Mouse (Mus musculus) kidney, embryonic 15.5 days (tissue): ENCODE measurements around the gene Shisa6. TPM values are rescaled to one million over a fixed set of nuclear protein-coding genes. Genes with fewer than 3 reads are reported as not detected.

ENCODE experiments used
- ATAC-seq: fragments of 200-750 bp; cut with Nextera tagmentation; replicated peaks from 2 replicates; pipeline ENCODE4 v1.8.0; 2017; ENCODE audit warnings: moderate TSS enrichment; ENCODE audit not compliant: low FRiP score
- H3K27ac ChIP-seq: fragments of 300-500 bp; sonication (generic); 2 replicates; pipeline ENCODE4 v1.5.1; 2015; ENCODE audit warnings: mild to moderate bottlenecking, inconsistent platforms
- H3K27me3 ChIP-seq: fragments of 300-500 bp; sonication (generic); 2 replicates; pipeline ENCODE4 v1.6.1; 2015; ENCODE audit warnings: inconsistent platforms
- H3K36me3 ChIP-seq: fragments of 300-500 bp; sonication (generic); 2 replicates; pipeline ENCODE4 v1.6.1; 2015; ENCODE audit warnings: inconsistent platforms
- H3K4me1 ChIP-seq: fragments of 300-500 bp; sonication (generic); 2 replicates; pipeline ENCODE4 v1.6.1; 2015; ENCODE audit warnings: inconsistent platforms
- H3K4me2 ChIP-seq: fragments of 300-500 bp; sonication (generic); 2 replicates; pipeline ENCODE4 v1.6.1; 2015; ENCODE audit warnings: moderate library complexity, mild to moderate bottlenecking, inconsistent platforms
- H3K4me3 ChIP-seq: fragments of 300-500 bp; sonication (generic); replicated peaks from 2 replicates; pipeline ENCODE4 v1.5.1; 2015; ENCODE audit warnings: mild to moderate bottlenecking, inconsistent platforms
- H3K9ac ChIP-seq: fragments of 300-500 bp; sonication (generic); 2 replicates; pipeline ENCODE4 v1.6.1; 2015; ENCODE audit warnings: mild to moderate bottlenecking, inconsistent platforms
- H3K9me3 ChIP-seq: fragments of 300-500 bp; sonication (generic); replicated peaks from 2 replicates; pipeline ENCODE4 v1.6.1; 2016; ENCODE audit warnings: inconsistent platforms
- WGBS: fragments of 180-500 bp; shearing (Covaris S2); methylation state at CpG from one replicate; pipeline ENCODE4 v1.1.7; 2015; ENCODE audit warnings: mixed read lengths; 5-methylcytosine and 5-hydroxymethylcytosine counted together
- polyA plus RNA-seq: library from polyadenylated mRNA; unstranded; fragments of >200 nt; fragmentation: Nextera tagmentation; extraction: Ambion mirVana; gene quantifications from 2 replicates; pipeline ENCODE4 v1.2.1, GENCODE M21; 2015

The Shisa6 gene
- 0.09 and 0.27 TPM in 2 replicates for polyA plus RNA-seq

DNA sequence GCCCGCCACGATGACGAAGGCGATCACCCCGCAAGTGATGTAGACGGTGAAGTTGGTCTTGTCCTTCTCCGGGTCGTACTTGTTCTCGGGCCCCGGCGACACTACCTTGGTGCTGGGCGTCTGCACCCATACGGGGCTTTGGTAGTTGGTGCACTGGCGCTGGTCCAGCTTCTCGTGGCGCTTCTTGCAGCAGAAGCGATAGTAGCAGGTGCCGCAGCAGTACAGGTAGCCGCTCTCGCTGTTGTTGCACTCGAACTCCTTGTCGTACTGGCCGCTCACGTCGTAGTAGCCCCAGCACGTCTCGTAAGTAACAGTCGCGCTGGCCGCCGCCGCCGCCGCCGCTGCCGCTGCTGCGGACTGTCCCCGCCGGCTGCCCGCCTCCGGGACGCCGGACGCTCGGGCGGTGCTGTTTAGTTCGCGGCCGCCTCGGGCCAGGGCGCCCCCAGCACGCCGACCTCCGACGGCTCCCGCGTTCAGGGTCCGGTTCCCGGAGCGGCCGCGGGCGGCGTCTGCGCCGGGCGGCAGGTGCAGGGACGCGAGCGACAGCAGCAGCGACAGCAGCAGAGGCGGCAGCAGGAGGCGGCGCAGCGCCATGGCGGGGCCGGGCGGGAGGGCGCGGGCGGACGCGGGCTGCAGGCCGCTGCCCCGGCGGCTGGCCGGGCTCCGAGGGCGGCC, at the start of gene Shisa6:
TSS of gene Shisa6 (minus strand) at position 594 of the 675 bp plus-strand sequence.
- H3K9ac ChIP-seq = peak within 1 kb of the TSS; percentile 33; the same call in 1 of the 2 replicates
- no peaks in the 10 kb centered on the region for H3K36me3 ChIP-seq
- peaks cover 19% of the 10 kb centered on the region for H3K4me1 ChIP-seq
- H3K27me3 ChIP-seq = peaks cover 90% of the 10 kb centered on the region
- H3K27ac ChIP-seq = no peak within 1 kb of the TSS
- WGBS = 1% methylated on average over 84 of the region's 89 CpGs
- peak; percentile 44 for ATAC-seq
- peak within 1 kb of the TSS; percentile 97 for H3K4me2 ChIP-seq
- no peaks in the 10 kb centered on the region for H3K9me3 ChIP-seq
- H3K4me3 ChIP-seq = peak within 1 kb of the TSS; percentile 59

- H3K9ac ChIP-seq = no peak overlapping the region
- H3K4me2 ChIP-seq = no peak overlapping the region
- no peak for ATAC-seq
- no peak overlapping the region for H3K27ac ChIP-seq
- H3K27me3 ChIP-seq = peaks cover 4% of the 10 kb centered on the region; the same call in 1 of the 2 replicates
- 13% methylated on average over 2 of the region's 2 CpGs for WGBS
- H3K36me3 ChIP-seq = no peaks in the 10 kb centered on the region
- H3K4me3 ChIP-seq = no peak overlapping the region
- H3K9me3 ChIP-seq = no peaks in the 10 kb centered on the region
- H3K4me1 ChIP-seq = no peaks in the 10 kb centered on the region
These were observed 48.1 kb upstream of the Shisa6 start for GRCm38 (mm10) chr11:66573888-66574287.

- H3K27me3 ChIP-seq = peaks cover 30% of the 10 kb centered on the region
- no peak overlapping the region for H3K27ac ChIP-seq
- no peak overlapping the region for H3K4me2 ChIP-seq
- H3K36me3 ChIP-seq = no peaks in the 10 kb centered on the region
- no peak overlapping the region for H3K9ac ChIP-seq
- H3K4me3 ChIP-seq = no peak overlapping the region
- H3K9me3 ChIP-seq = no peaks in the 10 kb centered on the region
- WGBS = 76% methylated on average over 4 of the region's 4 CpGs
- no peak for ATAC-seq
- no peaks in the 10 kb centered on the region for H3K4me1 ChIP-seq
These were observed 43.3 kb upstream of the Shisa6 start for GRCm38 (mm10) chr11:66569045-66569444.

DNA sequence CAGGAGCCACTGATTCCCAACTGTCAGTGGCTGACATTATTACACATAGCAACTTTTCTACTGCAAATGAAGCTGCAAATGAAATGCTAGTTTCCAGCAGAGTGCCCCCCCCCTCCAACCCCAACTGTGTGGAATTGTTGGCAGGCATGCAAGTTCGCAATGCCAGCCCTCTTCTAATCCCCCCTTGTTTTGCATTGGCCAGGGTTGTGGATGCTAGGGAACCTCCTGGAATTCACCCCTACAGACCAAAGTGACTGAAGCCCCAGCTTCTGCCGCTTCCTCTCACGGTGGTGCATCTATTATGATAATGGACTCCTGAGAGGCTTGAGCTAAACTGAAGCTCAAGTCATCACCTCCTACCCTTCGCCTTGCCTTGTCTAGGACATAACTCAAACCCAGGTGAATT, 42.6 kb upstream of the Shisa6 start:
- Histone ChIP-seq H3K9me3 (no peaks in the 10 kb centered on the region), H3K36me3 (no peaks in the 10 kb centered on the region), H3K4me3 (no peak overlapping the region), H3K27me3 (peaks cover 30% of the 10 kb centered on the region), H3K27ac (no peak overlapping the region), H3K9ac (no peak overlapping the region), H3K4me2 (no peak overlapping the region), H3K4me1 (no peaks in the 10 kb centered on the region)
- ATAC-seq = no peak
- WGBS = 34% methylated on average over 4 of the region's 4 CpGs

DNA sequence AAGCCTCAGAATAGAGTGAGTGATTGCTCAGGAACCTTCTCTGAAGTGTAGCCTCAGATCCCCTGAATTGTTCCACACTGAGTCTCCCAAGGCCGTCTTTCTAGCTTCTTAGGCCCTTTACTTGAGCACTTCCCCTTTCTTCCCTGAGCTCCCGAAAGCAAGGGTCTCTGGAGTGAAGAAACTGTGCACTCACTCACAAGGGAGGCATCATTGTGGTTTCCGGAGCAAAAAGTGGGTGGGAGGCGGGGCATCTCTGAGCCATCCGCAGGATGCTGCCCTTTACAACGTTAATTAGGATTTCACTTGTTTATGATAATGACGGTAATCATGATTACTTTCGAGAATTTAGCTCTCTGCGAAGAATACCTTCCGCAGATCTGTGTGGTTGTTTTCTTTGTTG, 41.6 kb upstream of the Shisa6 start:
- no peak for ATAC-seq
- H3K36me3 ChIP-seq = no peaks in the 10 kb centered on the region
- H3K9ac ChIP-seq = no peak overlapping the region
- H3K27ac ChIP-seq = no peak overlapping the region
- H3K4me1 ChIP-seq = no peaks in the 10 kb centered on the region
- H3K4me2 ChIP-seq = peak overlapping the region; percentile 14; the same call in 1 of the 2 replicates
- 2% methylated on average over 10 of the region's 10 CpGs for WGBS
- H3K9me3 ChIP-seq = no peaks in the 10 kb centered on the region
- no peak overlapping the region for H3K4me3 ChIP-seq
- H3K27me3 ChIP-seq = peaks cover 30% of the 10 kb centered on the region

DNA sequence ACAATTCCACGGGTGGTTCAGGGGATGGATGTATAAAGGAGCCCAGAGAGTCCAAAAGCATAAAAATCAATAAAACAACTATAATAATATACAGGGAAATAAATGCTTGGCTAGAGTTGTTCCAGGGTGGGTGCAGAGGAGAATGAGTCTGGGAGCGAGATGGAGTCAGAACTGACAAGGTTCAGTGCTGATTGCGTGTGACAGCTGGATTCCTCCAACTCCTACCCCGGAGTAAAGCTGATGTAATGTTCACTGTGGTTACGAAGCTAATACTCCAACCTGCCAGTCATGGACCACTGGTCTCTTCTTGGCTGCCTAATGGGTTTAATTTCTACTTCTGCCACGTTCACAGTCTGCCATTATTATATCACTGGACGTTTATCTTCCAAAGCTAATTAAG, 36.5 kb upstream of the Shisa6 start:
- Histone ChIP-seq H3K27me3 (peaks cover 10% of the 10 kb centered on the region), H3K27ac (no peak overlapping the region), H3K4me1 (no peaks in the 10 kb centered on the region), H3K9me3 (no peaks in the 10 kb centered on the region), H3K4me3 (no peak overlapping the region), H3K4me2 (no peak overlapping the region), H3K36me3 (no peaks in the 10 kb centered on the region), H3K9ac (no peak overlapping the region)
- WGBS = 45% methylated on average over 7 of the region's 7 CpGs
- ATAC-seq = no peak

DNA sequence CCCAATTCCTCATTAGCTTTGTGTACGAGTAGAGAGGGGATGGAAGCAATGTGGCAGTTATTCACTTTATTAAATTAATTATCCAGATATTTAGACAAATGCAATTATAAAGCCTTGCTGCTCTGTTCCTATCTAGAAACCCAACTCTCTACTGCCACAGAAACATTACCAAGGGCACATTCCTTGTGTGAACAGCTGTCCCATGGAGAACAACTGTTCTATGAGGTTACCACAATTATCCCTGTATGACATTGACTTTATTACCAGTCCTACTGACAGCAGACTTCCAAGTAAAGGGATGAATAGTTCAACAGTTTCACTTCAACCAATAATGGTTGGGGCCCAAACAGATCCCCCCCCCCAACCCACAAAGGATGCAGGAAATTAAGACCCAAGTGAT, 12.1 kb upstream of the Shisa6 start:
- Histone ChIP-seq H3K4me1 (no peaks in the 10 kb centered on the region), H3K27ac (no peak overlapping the region)
- 69% methylated on average over 1 of the region's 1 CpGs for WGBS

GRCm38 (mm10) chr11:66535866-66536265, 10.1 kb upstream of the Shisa6 start:
- Histone ChIP-seq H3K27me3 (no peaks in the 10 kb centered on the region), H3K4me3 (no peak overlapping the region), H3K4me2 (no peak overlapping the region), H3K27ac (no peak overlapping the region), H3K9me3 (no peaks in the 10 kb centered on the region), H3K4me1 (no peaks in the 10 kb centered on the region), H3K9ac (no peak overlapping the region), H3K36me3 (no peaks in the 10 kb centered on the region)
- ATAC-seq = no peak
- WGBS = 37% methylated on average over 9 of the region's 9 CpGs

More for the DNA sequence above, 12.1 kb upstream of the Shisa6 start:
- Histone ChIP-seq H3K36me3 (no peaks in the 10 kb centered on the region), H3K9ac (no peak overlapping the region), H3K4me2 (no peak overlapping the region), H3K4me3 (no peak overlapping the region), H3K27me3 (no peaks in the 10 kb centered on the region), H3K9me3 (no peaks in the 10 kb centered on the region)
- no peak for ATAC-seq

- H3K27me3 ChIP-seq = peaks cover 2% of the 10 kb centered on the region
- 66% methylated on average over 4 of the region's 4 CpGs for WGBS
- no peak overlapping the region for H3K4me2 ChIP-seq
- H3K36me3 ChIP-seq = no peaks in the 10 kb centered on the region
- no peaks in the 10 kb centered on the region for H3K9me3 ChIP-seq
- H3K9ac ChIP-seq = no peak overlapping the region
- H3K27ac ChIP-seq = no peak overlapping the region
- ATAC-seq = no peak
- H3K4me3 ChIP-seq = no peak overlapping the region
- no peaks in the 10 kb centered on the region for H3K4me1 ChIP-seq
These were observed 9.4 kb upstream of the Shisa6 start for GRCm38 (mm10) chr11:66535156-66535555.

DNA sequence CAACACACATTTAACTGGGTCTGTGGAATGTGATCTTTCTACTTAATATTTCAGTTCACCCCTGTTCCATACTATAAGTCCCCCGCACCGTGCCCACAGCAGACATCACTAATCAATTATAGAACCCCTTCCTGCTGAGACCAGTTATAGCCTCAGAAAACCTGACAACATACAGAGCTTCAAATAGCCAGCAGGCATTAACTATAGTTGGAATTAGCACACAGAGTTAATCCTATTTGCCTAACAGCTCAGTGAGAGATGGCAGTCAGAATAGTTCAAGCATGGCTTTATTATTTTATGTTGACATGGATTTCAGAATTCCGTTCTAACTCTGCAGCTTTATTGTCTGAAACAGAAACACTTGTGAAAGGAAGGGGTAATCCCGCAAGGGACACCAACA, 8.5 kb upstream of the Shisa6 start:
- no peak for ATAC-seq
- H3K36me3 ChIP-seq = no peaks in the 10 kb centered on the region
- H3K4me1 ChIP-seq = no peaks in the 10 kb centered on the region
- peaks cover 11% of the 10 kb centered on the region for H3K27me3 ChIP-seq
- H3K9me3 ChIP-seq = no peaks in the 10 kb centered on the region
- WGBS = 88% methylated on average over 4 of the region's 4 CpGs
- no peak overlapping the region for H3K9ac ChIP-seq
- no peak overlapping the region for H3K27ac ChIP-seq
- H3K4me2 ChIP-seq = no peak overlapping the region
- no peak overlapping the region for H3K4me3 ChIP-seq

DNA sequence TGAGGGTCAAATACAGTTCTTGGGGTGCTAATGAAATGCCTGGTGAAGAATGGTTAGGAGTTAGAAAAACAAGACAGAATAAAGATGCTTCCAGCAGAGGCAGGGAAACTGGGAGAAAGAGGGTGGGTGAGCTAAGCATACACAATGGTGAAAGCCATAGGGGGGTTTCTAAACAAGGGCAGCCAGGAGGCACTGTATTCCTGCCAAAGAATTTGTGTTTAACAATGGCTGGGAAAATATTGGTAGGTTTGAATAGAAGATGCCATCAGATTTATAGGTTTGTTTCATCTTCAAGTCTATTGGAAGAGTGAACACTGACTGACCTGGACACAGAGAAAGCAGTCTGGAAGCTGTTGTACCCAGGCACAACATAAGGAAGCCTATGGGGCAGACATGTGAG, 2.4 kb upstream of the Shisa6 start:
- no peak overlapping the region for H3K27ac ChIP-seq
- no peak for ATAC-seq

DNA sequence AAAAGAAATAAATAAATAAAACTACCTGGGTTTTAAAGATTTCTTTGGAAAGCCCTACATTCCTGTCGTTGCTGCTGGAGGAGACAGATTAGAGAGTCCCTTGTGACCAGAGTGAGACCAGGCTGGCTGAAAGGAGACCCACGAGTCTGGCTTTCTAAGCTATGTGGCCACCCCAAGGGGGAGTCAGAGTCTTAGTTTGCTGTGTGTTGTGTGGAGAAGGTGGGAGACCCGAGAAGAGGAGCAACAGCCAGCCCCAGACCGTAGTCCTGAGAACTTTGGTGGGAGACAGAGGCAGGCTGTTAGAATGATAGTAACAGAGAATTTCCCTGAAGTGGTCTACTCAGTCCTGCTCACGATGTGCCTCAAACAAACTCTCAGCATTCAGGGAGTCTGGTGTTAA, 1.6 kb upstream of the Shisa6 start:
- Histone ChIP-seq H3K36me3 (no peaks in the 10 kb centered on the region), H3K9ac (no peak overlapping the region), H3K4me2 (0 out of 2 replicates have a peak overlapping the region, but pooled peaks have one; percentile 97), H3K4me3 (no peak overlapping the region; the same call in 1 of the 2 replicates), H3K4me1 (peaks cover 19% of the 10 kb centered on the region), H3K27me3 (peaks cover 80% of the 10 kb centered on the region), H3K9me3 (no peaks in the 10 kb centered on the region), H3K27ac (no peak overlapping the region)
- ATAC-seq = 0 out of 2 replicates have a peak, but pooled peaks have one; percentile 50
- WGBS = 0% methylated on average over 5 of the region's 5 CpGs

More for the DNA sequence above, 2.4 kb upstream of the Shisa6 start:
- Histone ChIP-seq H3K4me3 (no peak overlapping the region), H3K9me3 (no peaks in the 10 kb centered on the region), H3K9ac (no peak overlapping the region), H3K4me1 (peaks cover 19% of the 10 kb centered on the region), H3K27me3 (peaks cover 72% of the 10 kb centered on the region), H3K36me3 (no peaks in the 10 kb centered on the region), H3K4me2 (no peak overlapping the region)

DNA sequence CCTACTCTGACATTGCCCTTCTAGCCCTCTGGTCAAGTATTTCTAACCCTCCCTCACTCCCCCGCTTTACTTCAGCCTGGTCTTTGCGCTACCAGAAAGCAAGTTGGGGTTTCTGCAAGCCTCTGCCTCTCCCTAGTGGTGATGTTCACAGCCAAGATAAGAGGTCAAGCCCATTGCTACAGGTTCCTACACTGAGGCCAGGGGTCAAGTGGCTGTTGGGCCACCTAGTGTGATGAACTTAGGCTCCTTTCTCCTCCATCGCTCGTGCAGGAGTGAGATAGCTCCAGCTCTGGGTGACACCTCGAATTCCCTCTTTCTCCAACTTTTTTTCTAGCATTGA, 1.2 kb upstream of the Shisa6 start:
- H3K27ac ChIP-seq = no peak overlapping the region
- ATAC-seq = peak; percentile 23
- WGBS = 7% methylated on average over 5 of the region's 5 CpGs

More for the DNA sequence above, 1.2 kb upstream of the Shisa6 start:
- H3K27me3 ChIP-seq = peaks cover 84% of the 10 kb centered on the region
- peaks cover 19% of the 10 kb centered on the region for H3K4me1 ChIP-seq
- peak overlapping the region; percentile 59 for H3K4me3 ChIP-seq
- H3K36me3 ChIP-seq = no peaks in the 10 kb centered on the region
- peak overlapping the region; percentile 97 for H3K4me2 ChIP-seq
- no peak overlapping the region for H3K9ac ChIP-seq
- no peaks in the 10 kb centered on the region for H3K9me3 ChIP-seq
